Mouse (Mus musculus): Measurements from ENCODE around the gene Slc12a8.

DNA sequence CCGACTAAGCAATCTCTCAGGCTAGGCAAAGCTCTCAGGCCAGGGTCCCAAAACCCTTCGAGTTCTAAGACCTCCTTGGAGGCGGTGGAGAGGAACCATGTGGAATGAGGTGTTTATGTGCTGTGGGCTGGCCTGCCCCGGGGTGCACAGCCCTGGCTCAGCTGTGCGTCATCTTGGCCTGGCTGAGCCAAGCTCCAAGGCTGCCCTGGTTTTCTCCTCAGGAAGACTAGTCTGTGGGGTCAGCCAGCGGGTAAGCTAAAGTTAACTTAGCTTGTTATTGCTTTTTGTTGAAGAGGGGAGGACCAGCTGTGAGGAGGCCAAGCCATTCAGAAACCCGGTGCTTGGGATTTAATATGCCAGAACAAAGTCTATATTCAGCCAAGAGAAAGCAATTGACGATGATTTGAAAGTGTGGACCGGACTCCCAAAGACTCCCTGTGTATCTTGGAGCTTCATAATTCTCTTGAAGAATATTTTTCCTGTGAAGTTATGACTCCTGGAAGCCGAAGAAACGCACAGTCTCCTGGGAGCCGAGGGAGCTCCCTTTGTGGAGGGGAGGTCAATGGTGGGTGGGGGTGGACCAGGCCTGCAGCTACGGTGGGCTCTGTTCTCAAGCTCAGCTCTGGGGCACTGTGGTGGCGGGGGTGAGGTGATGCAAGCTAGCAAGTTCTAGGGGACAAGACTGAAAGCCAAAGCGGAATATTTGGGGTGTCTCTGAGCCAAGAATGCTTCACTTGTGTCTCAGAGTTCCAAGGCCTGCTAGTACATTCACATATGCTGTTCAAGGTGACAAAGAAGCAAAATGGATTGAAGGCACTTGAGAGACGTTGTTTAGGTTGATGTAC, 70.4 kb downstream of the Slc12a8 start:
- TF ChIP-seq POLR2A (IDR thresholded peaks at IDR 0.05; ENCODE audit: extremely low read depth, insufficient read depth, low read length) (no peak), CTCF (IDR thresholded peaks at IDR 0.05; ENCODE audit: extremely low read depth, insufficient read depth, low read length) (no peak)

Data from cortical plate, adult 2 months (tissue).